Mouse (Mus musculus) hindbrain, embryonic 16.5 days (tissue): ENCODE results near the gene Ppp1r37. TPM values are rescaled to one million over a fixed set of nuclear protein-coding genes. Genes with fewer than 3 reads are reported as not detected.

Source experiments
- ATAC-seq: fragments of 200-750 bp; cut with Nextera tagmentation; 2 replicates; pipeline ENCODE4 v1.8.0; 2017; ENCODE audit warnings: moderate TSS enrichment, moderate library complexity
- H3K27ac ChIP-seq: fragments of 300-500 bp; sonication (generic); 2 replicates; pipeline ENCODE4 v1.5.1; 2014; ENCODE audit warnings: low read depth, mild to moderate bottlenecking, control low read depth, low read length, moderate library complexity
- H3K27me3 ChIP-seq: fragments of 300-500 bp; sonication (generic); replicated peaks from 2 replicates; pipeline ENCODE4 v1.6.1; 2014; ENCODE audit warnings: low read length; ENCODE audit not compliant: control insufficient read depth, insufficient read depth
- H3K36me3 ChIP-seq: fragments of 300-500 bp; sonication (generic); 2 replicates; pipeline ENCODE4 v1.6.1; 2014; ENCODE audit warnings: mild to moderate bottlenecking, low read length, moderate library complexity, mixed read lengths; ENCODE audit not compliant: control insufficient read depth, insufficient read depth
- H3K4me1 ChIP-seq: fragments of 300-500 bp; sonication (generic); 2 replicates; pipeline ENCODE4 v1.6.1; 2014; ENCODE audit warnings: low read depth, low read length; ENCODE audit not compliant: control insufficient read depth, insufficient read depth
- H3K4me2 ChIP-seq: fragments of 300-500 bp; sonication (generic); 2 replicates; pipeline ENCODE4 v1.6.1; 2014; ENCODE audit warnings: mild to moderate bottlenecking, low read length, control low read depth, moderate library complexity
- H3K4me3 ChIP-seq: fragments of 300-500 bp; sonication (generic); 2 replicates; pipeline ENCODE4 v1.5.1; 2014; ENCODE audit warnings: mild to moderate bottlenecking, low read length, control low read depth, moderate library complexity
- H3K9ac ChIP-seq: fragments of 300-500 bp; sonication (generic); 2 replicates; pipeline ENCODE4 v1.6.1; 2014; ENCODE audit warnings: low read depth, mild to moderate bottlenecking, control low read depth, low read length, moderate library complexity
- H3K9me3 ChIP-seq: fragments of 300-500 bp; sonication (generic); 2 replicates; pipeline ENCODE4 v1.6.1; 2014; ENCODE audit warnings: mild to moderate bottlenecking, low read length, moderate library complexity; ENCODE audit not compliant: control insufficient read depth
- WGBS: fragments of 180-500 bp; shearing (Covaris S2); extraction: QIAGEN DNeasy Blood & Tissue Kit; methylation state at CpG from one replicate; pipeline ENCODE4 v1.1.7; 2014; 5-methylcytosine and 5-hydroxymethylcytosine counted together
- polyA plus RNA-seq: library from polyadenylated mRNA; unstranded; fragments of >200 nt; fragmentation: Nextera tagmentation; extraction: Ambion mirVana; gene quantifications from 2 replicates; pipeline ENCODE4 v1.2.1, GENCODE M21; 2015

Gene Ppp1r37
- polyA plus RNA-seq, 1 experiment from 2014 or later: 37.7 TPM

DNA sequence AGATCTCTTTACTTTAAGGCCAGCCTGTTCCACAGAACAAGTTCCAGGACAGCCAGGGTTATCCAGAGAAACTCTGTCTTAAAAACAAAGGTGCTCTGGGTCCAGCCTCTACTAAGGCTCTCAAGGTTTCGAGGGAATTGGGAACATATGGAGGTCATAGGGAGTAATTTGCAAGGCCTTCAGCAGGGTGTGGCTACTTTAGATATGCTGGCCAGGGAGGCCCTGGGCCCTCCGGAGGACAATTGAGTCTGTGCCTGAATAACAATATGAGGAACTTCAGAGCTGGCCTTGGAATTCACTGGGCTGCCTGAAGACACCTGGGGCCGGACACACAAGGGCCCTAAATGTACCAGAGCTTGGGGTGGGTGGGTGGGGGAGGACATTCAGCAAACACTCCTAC is 12.7 kb upstream of the Ppp1r37 start:
- H3K4me2 ChIP-seq: no peak overlapping the region
- ATAC-seq: no peak
- H3K27ac ChIP-seq: no peak overlapping the region
- 69% methylated on average over 3 of the region's 3 CpGs for WGBS
- H3K9ac ChIP-seq: no peak overlapping the region
- no peaks in the 10 kb centered on the region for H3K9me3 ChIP-seq
- no peak overlapping the region for H3K4me3 ChIP-seq
- peaks cover 19% of the 10 kb centered on the region for H3K4me1 ChIP-seq
- peaks cover 33% of the 10 kb centered on the region for H3K27me3 ChIP-seq
- peaks cover 6% of the 10 kb centered on the region; the same call in 1 of the 2 replicates for H3K36me3 ChIP-seq

DNA sequence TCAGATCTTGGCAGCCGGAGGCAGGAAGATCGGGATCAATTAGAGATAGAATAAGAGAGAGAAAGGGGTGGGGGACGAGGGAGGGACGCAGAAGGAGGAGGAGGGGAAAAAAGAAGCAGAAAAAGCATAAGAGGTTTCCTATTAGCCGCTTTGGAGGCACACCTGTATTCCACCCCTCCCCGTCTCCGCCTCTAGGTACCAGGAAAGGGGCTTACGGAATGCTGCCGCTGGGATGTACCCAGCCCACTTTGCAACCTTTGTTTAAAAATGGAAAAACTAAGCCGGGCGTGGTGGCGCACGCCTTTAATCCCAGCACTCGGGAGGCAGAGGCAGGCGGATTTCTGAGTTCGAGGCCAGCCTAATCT is 10.9 kb upstream of the Ppp1r37 start:
- 25% methylated on average over 16 of the region's 16 CpGs for WGBS

DNA sequence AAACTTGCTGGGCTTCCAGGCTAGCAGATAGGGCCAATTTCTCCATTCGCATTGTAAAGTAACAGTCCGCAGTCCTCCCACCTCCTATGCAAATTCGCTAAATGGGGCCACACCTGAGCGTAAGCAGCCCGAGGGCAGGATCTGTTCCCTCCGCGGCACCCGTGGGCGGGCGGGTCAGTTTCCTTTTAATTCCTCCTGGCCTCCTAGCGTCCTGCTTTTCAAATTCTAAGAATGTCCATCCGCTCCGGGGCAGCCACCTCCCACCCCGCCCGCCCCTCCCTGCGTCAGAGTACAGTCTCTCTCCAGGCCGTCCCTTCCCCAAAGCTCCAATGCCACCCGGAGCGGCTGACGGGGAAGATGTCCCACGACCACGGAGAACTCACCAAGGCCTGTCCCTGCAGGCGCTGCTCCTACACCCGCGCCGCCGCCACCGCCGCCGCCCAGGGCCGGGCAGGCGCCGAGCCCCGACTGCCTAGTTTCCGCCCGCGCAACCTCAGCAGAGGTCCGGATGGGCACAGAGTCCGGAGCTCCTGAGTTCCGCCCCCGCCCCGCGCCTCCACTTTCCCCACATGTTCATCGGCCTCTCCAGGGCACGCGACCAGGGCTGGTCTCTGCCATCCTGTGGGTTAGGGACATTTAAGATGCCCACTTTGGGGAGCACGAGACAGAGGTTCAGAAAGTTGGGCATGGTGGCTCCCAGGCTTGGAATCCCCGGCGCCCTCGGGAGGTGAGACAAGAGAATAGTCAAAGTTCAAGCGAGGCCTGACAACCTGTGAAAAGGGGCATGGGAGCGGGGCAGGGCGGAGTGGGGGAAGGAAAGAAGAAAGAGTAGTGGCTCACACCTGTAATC is 10.3 kb upstream of the Ppp1r37 start:
- H3K9ac ChIP-seq: peak overlapping the region; percentile 85
- no peaks in the 10 kb centered on the region for H3K9me3 ChIP-seq
- peaks cover 21% of the 10 kb centered on the region for H3K27me3 ChIP-seq
- WGBS: under 1% methylated on average over 53 of the region's 53 CpGs
- H3K4me3 ChIP-seq: peak overlapping the region; percentile 77
- H3K36me3 ChIP-seq: peaks cover 7% of the 10 kb centered on the region
- H3K4me1 ChIP-seq: peaks cover 19% of the 10 kb centered on the region
- ATAC-seq: peak; percentile 87
- H3K4me2 ChIP-seq: peak overlapping the region; percentile 92
- peak overlapping the region; percentile 80 for H3K27ac ChIP-seq

More for the DNA sequence above, 10.9 kb upstream of the Ppp1r37 start:
- H3K9ac ChIP-seq: peak overlapping the region; percentile 85
- peaks cover 7% of the 10 kb centered on the region for H3K36me3 ChIP-seq
- H3K27me3 ChIP-seq: peaks cover 27% of the 10 kb centered on the region
- H3K4me1 ChIP-seq: peaks cover 19% of the 10 kb centered on the region
- peak overlapping the region; percentile 77 for H3K4me3 ChIP-seq
- no peaks in the 10 kb centered on the region for H3K9me3 ChIP-seq
- peak overlapping the region; percentile 92 for H3K4me2 ChIP-seq
- peak overlapping the region; percentile 80; the same call in 1 of the 2 replicates for H3K27ac ChIP-seq
- no peak for ATAC-seq

DNA sequence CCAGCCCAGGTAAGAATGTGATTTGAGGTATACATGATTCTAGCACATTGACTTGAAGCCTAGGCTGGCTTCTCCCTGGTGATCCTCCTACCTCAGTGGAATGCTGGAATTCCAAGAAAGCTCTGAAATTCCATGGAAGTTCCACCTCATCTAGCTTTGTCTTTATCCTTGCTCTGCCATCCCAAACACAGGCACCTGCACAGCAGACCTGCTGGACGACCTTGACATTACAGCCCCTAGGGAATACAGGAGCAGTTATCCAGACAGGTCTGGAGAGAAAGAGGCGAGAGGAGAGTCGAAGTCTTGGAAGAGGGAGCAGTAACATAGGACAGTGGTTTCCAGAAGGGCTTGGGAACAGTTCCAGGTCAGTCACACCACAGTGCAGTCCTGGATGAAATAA is 6.8 kb upstream of the Ppp1r37 start:
- H3K36me3 ChIP-seq: peaks cover 19% of the 10 kb centered on the region
- no peaks in the 10 kb centered on the region for H3K9me3 ChIP-seq
- peaks cover 11% of the 10 kb centered on the region for H3K4me1 ChIP-seq
- no peak overlapping the region for H3K27ac ChIP-seq
- H3K9ac ChIP-seq: no peak overlapping the region
- no peak overlapping the region for H3K4me3 ChIP-seq
- H3K27me3 ChIP-seq: no peaks in the 10 kb centered on the region
- ATAC-seq: no peak
- H3K4me2 ChIP-seq: no peak overlapping the region
- 85% methylated on average over 3 of the region's 3 CpGs for WGBS

DNA sequence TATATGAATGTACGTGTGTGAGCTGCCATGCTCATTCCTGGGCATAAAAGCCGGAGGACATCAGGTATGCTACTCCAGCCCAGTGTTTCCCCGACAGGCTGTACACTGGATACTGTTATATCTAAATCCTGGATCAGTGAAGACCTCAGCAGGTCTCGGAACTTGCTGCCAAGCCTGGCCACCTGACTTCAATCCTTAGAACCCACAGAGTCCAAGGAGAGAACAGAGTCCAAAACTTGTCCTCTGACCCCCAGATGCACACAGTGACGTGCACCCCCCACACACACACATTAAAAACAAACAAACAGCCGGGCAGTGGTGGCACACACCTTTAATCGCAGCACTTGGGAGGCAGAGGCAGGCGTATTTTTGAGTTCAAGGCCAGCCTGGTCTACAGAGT is 4.5 kb upstream of the Ppp1r37 start:
- peaks cover 4% of the 10 kb centered on the region; the same call in 1 of the 2 replicates for H3K9me3 ChIP-seq
- peaks cover 24% of the 10 kb centered on the region for H3K36me3 ChIP-seq
- peaks cover 11% of the 10 kb centered on the region for H3K4me1 ChIP-seq
- H3K4me3 ChIP-seq: no peak overlapping the region
- no peaks in the 10 kb centered on the region for H3K27me3 ChIP-seq
- ATAC-seq: no peak
- H3K27ac ChIP-seq: no peak overlapping the region
- H3K9ac ChIP-seq: no peak overlapping the region
- H3K4me2 ChIP-seq: no peak overlapping the region
- WGBS: 95% methylated on average over 8 of the region's 8 CpGs

DNA sequence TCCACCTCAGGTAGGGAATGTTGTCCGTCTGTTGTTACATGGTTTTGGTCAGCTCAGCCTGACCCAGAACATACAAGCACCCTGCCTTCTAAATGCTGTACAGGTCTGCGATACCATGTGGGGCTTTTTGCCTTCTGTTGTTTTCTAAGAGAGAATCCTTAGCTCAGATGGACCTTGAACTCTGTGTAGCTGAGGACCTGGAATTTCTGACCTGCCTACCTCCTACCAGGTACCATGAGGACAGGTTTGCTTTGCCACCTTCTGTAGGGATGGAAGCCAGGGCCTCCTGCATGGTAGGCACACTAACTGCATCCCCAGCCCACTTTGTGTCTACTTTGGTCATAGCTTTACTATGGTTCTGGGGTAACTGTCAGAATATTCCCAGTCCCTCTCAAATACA is 2.9 kb upstream of the Ppp1r37 start:
- H3K4me3 ChIP-seq: no peak overlapping the region
- H3K4me2 ChIP-seq: no peak overlapping the region
- no peak overlapping the region for H3K9ac ChIP-seq
- no peaks in the 10 kb centered on the region for H3K27me3 ChIP-seq
- no peak for ATAC-seq
- WGBS: 98% methylated on average over 2 of the region's 2 CpGs
- peaks cover 12% of the 10 kb centered on the region for H3K4me1 ChIP-seq
- H3K36me3 ChIP-seq: peaks cover 24% of the 10 kb centered on the region
- H3K27ac ChIP-seq: no peak overlapping the region
- H3K9me3 ChIP-seq: peaks cover 4% of the 10 kb centered on the region; the same call in 1 of the 2 replicates

DNA sequence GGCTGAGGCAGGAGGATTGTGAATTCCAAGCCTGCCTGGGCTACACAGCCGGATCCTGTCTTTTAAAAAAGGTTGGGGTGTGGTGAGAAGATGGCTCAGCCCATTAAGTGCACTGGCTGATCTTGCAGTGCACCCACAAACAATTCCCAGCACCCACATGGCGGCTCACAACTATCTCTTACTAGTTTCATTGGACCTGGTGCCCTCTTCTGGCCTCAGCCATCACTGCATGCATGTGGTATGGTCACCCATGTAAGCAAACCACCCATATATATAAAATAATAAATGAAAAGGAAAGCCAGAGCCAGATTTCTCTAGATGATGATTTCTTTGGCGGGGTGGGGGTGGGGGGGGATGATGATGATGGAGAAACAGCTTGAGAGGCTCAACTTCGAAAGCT is 1.6 kb upstream of the Ppp1r37 start:
- H3K4me1 ChIP-seq: peaks cover 25% of the 10 kb centered on the region
- H3K4me2 ChIP-seq: no peak overlapping the region
- no peak for ATAC-seq
- H3K9me3 ChIP-seq: peaks cover 4% of the 10 kb centered on the region; the same call in 1 of the 2 replicates
- peaks cover 24% of the 10 kb centered on the region for H3K36me3 ChIP-seq
- no peak overlapping the region for H3K9ac ChIP-seq
- no peaks in the 10 kb centered on the region for H3K27me3 ChIP-seq
- 85% methylated on average over 3 of the region's 4 CpGs for WGBS
- H3K27ac ChIP-seq: no peak overlapping the region
- H3K4me3 ChIP-seq: no peak overlapping the region

DNA sequence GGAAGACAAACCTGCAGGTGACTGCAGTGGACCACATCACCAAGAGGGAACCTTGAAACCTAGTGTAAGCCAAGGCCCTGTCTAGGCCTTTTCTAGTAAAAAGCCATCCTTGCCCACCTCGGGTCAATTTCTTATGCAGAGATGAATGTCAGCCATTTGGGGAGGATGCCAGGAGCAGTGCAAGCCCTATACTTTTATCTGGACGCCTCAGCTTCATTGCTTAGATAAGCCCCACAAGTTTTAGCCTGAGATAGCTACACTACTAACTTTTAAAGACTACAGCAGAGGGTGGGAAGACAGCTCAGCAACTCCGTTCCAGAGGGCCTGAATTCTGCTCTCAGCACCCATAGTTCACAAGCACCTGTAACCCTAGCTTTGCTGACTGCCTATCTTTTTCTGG is 1.0 kb upstream of the Ppp1r37 start:
- ATAC-seq: no peak
- Histone ChIP-seq H3K4me1 (peaks cover 31% of the 10 kb centered on the region), H3K9ac (no peak overlapping the region), H3K27me3 (no peaks in the 10 kb centered on the region), H3K36me3 (peaks cover 18% of the 10 kb centered on the region), H3K9me3 (peaks cover 4% of the 10 kb centered on the region; the same call in 1 of the 2 replicates), H3K4me3 (no peak overlapping the region), H3K4me2 (no peak overlapping the region), H3K27ac (no peak overlapping the region)
- WGBS: 88% methylated on average over 3 of the region's 3 CpGs

DNA sequence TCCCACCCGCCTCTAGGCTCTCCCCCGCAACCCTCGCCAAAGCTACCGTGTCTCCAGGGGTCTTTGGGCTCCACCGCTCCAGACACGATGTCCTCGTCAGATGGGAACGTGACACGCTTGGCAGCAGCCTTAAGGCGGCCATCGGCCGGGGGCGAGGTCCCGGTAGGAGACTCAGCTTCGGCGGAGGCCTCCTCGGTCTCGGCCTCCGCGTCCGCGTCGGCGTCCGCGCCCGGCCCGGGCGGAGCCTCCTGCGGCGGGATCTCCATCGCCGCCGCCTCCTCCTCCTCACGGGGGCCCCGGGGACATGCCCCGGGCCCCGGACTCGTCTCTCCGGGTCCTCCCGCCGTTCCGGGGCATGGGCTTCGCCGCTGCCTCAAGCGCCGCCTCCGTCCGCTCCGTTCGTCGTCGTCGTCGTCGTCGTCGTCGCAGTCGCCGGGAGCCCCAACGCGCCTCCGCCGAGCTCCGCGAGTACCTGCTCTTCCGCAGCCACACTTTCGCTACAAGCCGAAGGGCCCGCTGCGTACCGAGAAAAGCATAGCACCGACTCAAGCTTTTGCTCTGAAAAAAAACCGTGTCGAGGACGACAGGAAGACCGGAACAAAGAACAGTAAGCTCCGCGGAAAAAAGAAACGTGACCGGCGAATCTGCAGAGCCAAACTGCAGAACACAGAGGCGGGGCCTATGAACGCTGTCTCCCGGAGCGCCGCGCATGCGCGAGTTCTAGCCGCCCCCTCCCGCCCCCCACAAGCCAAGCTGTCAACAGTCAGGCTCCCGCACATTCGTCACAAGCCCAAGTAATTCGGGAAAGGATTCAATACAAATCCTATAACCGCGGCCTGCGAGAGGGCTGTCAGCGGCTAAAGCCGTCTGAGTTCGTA is 872 bp downstream of the Ppp1r37 start:
- peak overlapping the region; percentile 89 for H3K4me3 ChIP-seq
- under 1% methylated on average over 88 of the region's 102 CpGs for WGBS
- H3K27me3 ChIP-seq: no peaks in the 10 kb centered on the region
- peak overlapping the region; percentile 94 for H3K27ac ChIP-seq
- peaks cover 16% of the 10 kb centered on the region for H3K36me3 ChIP-seq
- peak overlapping the region; percentile 73 for H3K4me2 ChIP-seq
- H3K4me1 ChIP-seq: peaks cover 44% of the 10 kb centered on the region
- peak overlapping the region; percentile 98 for H3K9ac ChIP-seq
- H3K9me3 ChIP-seq: peaks cover 4% of the 10 kb centered on the region; the same call in 1 of the 2 replicates
- ATAC-seq: peak; percentile 89
